Mouse (Mus musculus) forebrain, embryonic 13.5 days (tissue): ENCODE data around the gene Ino80. TPM values are rescaled to one million over a fixed set of nuclear protein-coding genes. Genes with fewer than 3 reads are reported as not detected.
A peak's percentile ranks its signal among the peaks of the same experiment; 100 is the strongest.

Source experiments
- ATAC-seq: fragments of 200-750 bp; cut with Nextera tagmentation; 2 replicates; pipeline ENCODE4 v1.8.0; 2017
- H3K27ac ChIP-seq: fragments of 300-500 bp; sonication (generic); 2 replicates; pipeline ENCODE4 v1.5.1; 2015; ENCODE audit warnings: inconsistent platforms, mild to moderate bottlenecking, moderate library complexity
- H3K27me3 ChIP-seq: fragments of 300-500 bp; sonication (generic); 2 replicates; pipeline ENCODE4 v1.6.1; 2015; ENCODE audit warnings: mild to moderate bottlenecking, inconsistent platforms
- H3K36me3 ChIP-seq: fragments of 300-500 bp; sonication (generic); 2 replicates; pipeline ENCODE4 v1.6.1; 2015; ENCODE audit warnings: mild to moderate bottlenecking, inconsistent platforms; ENCODE audit not compliant: poor library complexity, severe bottlenecking
- H3K4me1 ChIP-seq: fragments of 300-500 bp; sonication (generic); 2 replicates; pipeline ENCODE4 v1.6.1; 2015; ENCODE audit warnings: inconsistent platforms
- H3K4me2 ChIP-seq: fragments of 300-500 bp; sonication (generic); 2 replicates; pipeline ENCODE4 v1.6.1; 2015; ENCODE audit warnings: inconsistent platforms, mild to moderate bottlenecking, moderate library complexity
- H3K4me3 ChIP-seq: fragments of 300-500 bp; sonication (generic); 2 replicates; pipeline ENCODE4 v1.5.1; 2015; ENCODE audit warnings: mild to moderate bottlenecking, inconsistent platforms
- H3K9ac ChIP-seq: fragments of 300-500 bp; sonication (generic); 2 replicates; pipeline ENCODE4 v1.6.1; 2015; ENCODE audit warnings: mild to moderate bottlenecking, inconsistent platforms
- H3K9me3 ChIP-seq: fragments of 300-500 bp; sonication (generic); replicated peaks from 2 replicates; pipeline ENCODE4 v1.6.1; 2016; ENCODE audit warnings: inconsistent platforms
- WGBS: fragments of 180-500 bp; shearing (Covaris S2); methylation state at CpG from one replicate; pipeline ENCODE4 v1.1.7; 2015; 5-methylcytosine and 5-hydroxymethylcytosine counted together
- polyA plus RNA-seq: library from polyadenylated mRNA; unstranded; fragments of >200 nt; fragmentation: Nextera tagmentation; extraction: Ambion mirVana; gene quantifications from 2 replicates; pipeline ENCODE4 v1.2.1, GENCODE M21; 2015

Gene Ino80
- polyA plus RNA-seq, 1 experiment from 2014 or later = 4.1 TPM

DNA sequence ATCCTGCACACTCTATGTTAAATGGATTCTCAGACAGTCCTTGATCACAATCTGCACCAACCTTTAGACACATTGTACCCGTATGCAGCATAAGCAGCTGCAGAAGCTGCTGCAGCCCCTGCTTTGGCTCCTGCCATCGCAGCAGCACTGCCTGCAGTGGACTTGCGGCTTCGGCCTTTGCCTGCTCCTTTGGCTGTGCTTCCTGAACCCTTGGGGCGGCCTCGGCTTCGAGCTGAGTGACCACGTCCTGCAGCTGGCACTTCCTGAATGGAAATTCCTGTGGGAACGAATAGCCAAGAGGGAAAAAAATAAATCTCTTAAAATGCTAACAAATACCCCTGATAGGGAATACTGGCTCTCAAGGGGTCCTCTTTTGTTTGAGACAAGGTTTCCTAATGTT, 100.2 kb downstream of the Ino80 start:
- H3K4me1 ChIP-seq = no peaks in the 10 kb centered on the region
- H3K36me3 ChIP-seq = peaks cover 97% of the 10 kb centered on the region
- no peak overlapping the region for H3K4me2 ChIP-seq
- no peak overlapping the region for H3K4me3 ChIP-seq
- no peak overlapping the region for H3K9ac ChIP-seq
- H3K27me3 ChIP-seq = no peaks in the 10 kb centered on the region
- H3K27ac ChIP-seq = no peak overlapping the region
- no peak for ATAC-seq
- no peaks in the 10 kb centered on the region for H3K9me3 ChIP-seq
- WGBS = 82% methylated on average over 9 of the region's 9 CpGs

DNA sequence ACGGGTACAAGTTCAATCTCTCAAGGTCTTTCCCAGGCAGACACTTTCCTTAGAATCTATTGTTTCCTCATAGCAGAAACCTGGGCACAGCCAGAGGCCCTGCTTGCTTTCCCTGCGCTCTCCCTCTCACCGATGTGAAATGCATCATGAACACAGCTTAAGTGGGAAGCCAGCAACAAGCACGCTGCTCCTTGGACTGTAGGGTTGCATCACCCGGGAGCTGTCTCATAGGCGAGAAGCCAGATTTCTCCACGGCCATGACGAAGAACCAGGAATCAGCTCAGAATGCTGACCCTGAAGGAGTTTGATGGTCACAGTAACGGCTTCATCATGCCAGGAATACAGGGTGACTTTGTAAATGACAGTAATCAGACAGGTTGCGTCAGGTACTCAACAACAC, 107.4 kb downstream of the Ino80 start:
- H3K9ac ChIP-seq = no peak overlapping the region
- no peak for ATAC-seq
- WGBS = 95% methylated on average over 10 of the region's 10 CpGs
- H3K4me1 ChIP-seq = no peaks in the 10 kb centered on the region
- no peaks in the 10 kb centered on the region for H3K9me3 ChIP-seq
- H3K4me3 ChIP-seq = no peak overlapping the region
- H3K36me3 ChIP-seq = peaks cover 64% of the 10 kb centered on the region
- H3K27ac ChIP-seq = no peak overlapping the region
- no peaks in the 10 kb centered on the region for H3K27me3 ChIP-seq
- no peak overlapping the region for H3K4me2 ChIP-seq

DNA sequence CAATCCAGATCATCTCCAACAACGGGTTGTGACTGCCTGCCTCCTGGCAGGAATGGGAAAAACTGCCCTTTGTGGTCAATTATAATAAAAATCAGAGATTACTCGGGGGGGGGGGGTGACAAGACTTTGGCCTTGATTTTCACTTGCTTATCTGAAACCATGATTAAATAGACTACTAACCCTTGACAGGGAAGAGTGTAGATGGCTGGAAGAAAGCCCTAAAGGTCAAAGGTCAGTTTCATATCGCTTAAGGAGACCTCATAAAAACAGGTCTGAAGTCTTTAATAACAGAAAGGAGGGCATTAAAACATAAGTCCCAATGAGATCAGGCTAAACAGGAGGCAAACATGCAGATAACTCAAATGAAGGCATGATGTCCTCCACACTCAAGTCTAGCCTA, 110.1 kb downstream of the Ino80 start:
- no peaks in the 10 kb centered on the region for H3K9me3 ChIP-seq
- H3K36me3 ChIP-seq = peaks cover 37% of the 10 kb centered on the region
- WGBS = 70% methylated on average over 3 of the region's 3 CpGs
- H3K27me3 ChIP-seq = no peaks in the 10 kb centered on the region
- H3K9ac ChIP-seq = no peak overlapping the region
- H3K27ac ChIP-seq = no peak overlapping the region
- no peak for ATAC-seq
- H3K4me2 ChIP-seq = no peak overlapping the region
- H3K4me1 ChIP-seq = no peaks in the 10 kb centered on the region
- H3K4me3 ChIP-seq = no peak overlapping the region

DNA sequence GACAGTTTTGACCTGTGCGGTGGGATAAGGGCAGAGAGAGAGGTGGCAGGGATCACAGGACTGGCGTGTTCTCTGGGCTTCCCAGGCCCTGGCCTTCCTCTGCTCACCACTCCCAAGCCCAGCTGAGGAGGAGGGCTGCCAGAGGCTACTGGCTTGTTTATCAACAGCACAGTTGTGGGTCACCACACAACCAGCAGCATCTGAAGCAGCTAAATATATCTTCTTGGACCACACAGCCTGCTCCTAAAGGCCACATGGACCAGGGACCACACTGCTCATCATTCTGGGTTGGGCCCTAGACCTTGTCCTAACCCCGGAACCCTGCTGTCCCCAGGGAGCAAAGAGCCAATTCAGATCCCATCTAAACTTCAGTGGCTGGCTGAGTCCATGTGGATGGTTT, 112.5 kb downstream of the Ino80 start:
- H3K27ac ChIP-seq = no peak overlapping the region
- 97% methylated on average over 3 of the region's 3 CpGs for WGBS
- H3K36me3 ChIP-seq = peaks cover 26% of the 10 kb centered on the region
- H3K9ac ChIP-seq = no peak overlapping the region
- no peak for ATAC-seq
- no peak overlapping the region for H3K4me2 ChIP-seq
- H3K9me3 ChIP-seq = peaks cover 17% of the 10 kb centered on the region
- no peaks in the 10 kb centered on the region for H3K27me3 ChIP-seq
- no peaks in the 10 kb centered on the region for H3K4me1 ChIP-seq
- H3K4me3 ChIP-seq = no peak overlapping the region

DNA sequence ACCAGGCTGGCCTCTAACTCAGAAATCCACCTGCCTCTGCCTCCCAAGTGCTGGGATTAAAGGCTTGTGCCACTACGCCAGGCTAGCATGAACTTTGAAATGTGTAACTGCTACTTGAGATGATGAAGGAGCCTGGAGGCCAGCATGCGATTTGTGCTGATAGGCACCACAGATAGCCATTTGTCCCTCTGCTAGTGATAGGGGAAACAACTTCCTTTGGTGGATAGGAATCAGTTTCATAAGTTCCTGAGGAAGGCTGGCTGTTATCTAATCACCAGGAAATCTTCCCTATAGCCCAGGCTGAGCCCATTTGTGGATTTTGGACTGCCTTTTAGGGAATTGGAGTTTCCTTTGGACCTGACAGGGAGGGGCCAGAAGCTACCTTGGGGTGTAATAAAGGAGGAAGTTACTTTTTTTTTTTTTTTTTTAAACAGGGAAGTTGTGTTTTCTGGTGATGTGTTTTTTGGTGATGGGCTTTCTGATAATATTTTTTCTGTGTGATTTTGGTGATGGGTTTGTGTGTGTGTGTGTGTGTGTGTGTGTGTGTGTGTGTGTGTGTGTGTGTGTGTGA, 117.7 kb downstream of the Ino80 start:
- no peak for ATAC-seq
- Histone ChIP-seq H3K27me3 (no peaks in the 10 kb centered on the region), H3K36me3 (peaks cover 9% of the 10 kb centered on the region; the same call in 1 of the 2 replicates), H3K27ac (no peak overlapping the region), H3K9me3 (peaks cover 17% of the 10 kb centered on the region), H3K4me3 (no peak overlapping the region), H3K9ac (no peak overlapping the region), H3K4me2 (no peak overlapping the region), H3K4me1 (no peaks in the 10 kb centered on the region)
- WGBS = 90% methylated on average over 2 of the region's 2 CpGs

DNA sequence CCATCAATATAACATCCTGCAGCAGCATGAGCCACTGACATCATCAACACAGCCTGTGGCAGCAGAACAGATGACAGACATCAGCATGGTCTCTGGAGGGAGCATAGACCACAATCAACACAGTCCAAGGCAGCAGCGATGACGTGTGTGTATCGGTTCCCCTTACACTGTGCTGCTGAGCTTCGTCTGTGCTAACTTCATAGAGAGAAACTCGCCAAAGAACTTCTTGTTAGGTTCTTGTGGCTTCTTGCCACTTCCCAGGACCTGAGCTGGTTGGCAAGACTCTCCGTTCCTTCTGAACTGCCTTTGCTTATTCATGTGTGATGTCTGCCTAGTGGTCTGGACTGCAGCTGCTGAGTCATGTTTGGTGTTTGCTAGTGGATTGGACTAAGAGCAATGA, 119.2 kb downstream of the Ino80 start:
- WGBS = 91% methylated on average over 6 of the region's 6 CpGs
- Histone ChIP-seq H3K9ac (no peak overlapping the region), H3K4me1 (no peaks in the 10 kb centered on the region), H3K4me2 (no peak overlapping the region), H3K36me3 (peaks cover 9% of the 10 kb centered on the region; the same call in 1 of the 2 replicates), H3K27ac (no peak overlapping the region), H3K27me3 (peaks cover 7% of the 10 kb centered on the region), H3K4me3 (no peak overlapping the region), H3K9me3 (peaks cover 17% of the 10 kb centered on the region)
- ATAC-seq = no peak

DNA sequence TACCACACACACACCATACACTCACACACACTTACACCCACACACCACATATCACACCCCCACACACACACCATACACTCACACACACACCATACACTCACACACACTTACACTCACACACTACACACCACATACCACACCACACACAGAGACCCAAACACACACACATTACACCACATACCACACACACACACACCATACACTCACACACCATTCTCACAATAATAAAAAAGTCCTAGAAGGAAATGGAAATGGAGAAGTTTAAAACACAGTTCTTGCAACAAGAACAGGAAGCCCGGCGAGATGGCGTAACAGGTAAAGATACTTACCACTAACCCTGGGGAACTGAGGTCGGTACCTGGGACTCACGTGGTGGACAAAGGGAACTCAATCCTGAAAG, 120.7 kb downstream of the Ino80 start:
- Histone ChIP-seq H3K4me1 (no peaks in the 10 kb centered on the region), H3K4me3 (no peak overlapping the region), H3K9me3 (peaks cover 14% of the 10 kb centered on the region), H3K27ac (no peak overlapping the region), H3K36me3 (peaks cover 5% of the 10 kb centered on the region; the same call in 1 of the 2 replicates), H3K4me2 (no peak overlapping the region), H3K27me3 (peaks cover 10% of the 10 kb centered on the region), H3K9ac (no peak overlapping the region)
- WGBS = 90% methylated on average over 5 of the region's 5 CpGs
- ATAC-seq = no peak

DNA sequence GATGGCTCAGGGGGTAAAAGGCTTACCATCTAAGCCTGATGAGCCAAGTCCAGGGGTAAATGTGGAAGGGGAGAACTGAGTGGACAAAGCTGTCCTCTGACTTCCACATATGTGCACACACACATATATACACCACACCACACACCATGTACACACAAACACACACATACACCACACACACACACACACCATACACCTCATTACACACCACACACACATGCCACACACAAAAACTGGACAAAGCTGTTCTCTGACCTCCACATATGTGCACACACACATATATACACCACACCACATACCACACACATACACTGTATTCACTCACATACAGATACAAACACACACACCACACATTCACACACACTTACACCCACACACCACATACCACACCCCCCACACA, 121.2 kb downstream of the Ino80 start:
- Histone ChIP-seq H3K9me3 (peaks cover 9% of the 10 kb centered on the region), H3K4me3 (no peak overlapping the region), H3K27ac (no peak overlapping the region), H3K36me3 (no peaks in the 10 kb centered on the region; the same call in 1 of the 2 replicates), H3K4me1 (no peaks in the 10 kb centered on the region; the same call in 1 of the 2 replicates), H3K27me3 (peaks cover 15% of the 10 kb centered on the region), H3K4me2 (no peak overlapping the region), H3K9ac (no peak overlapping the region)
- ATAC-seq = no peak

DNA sequence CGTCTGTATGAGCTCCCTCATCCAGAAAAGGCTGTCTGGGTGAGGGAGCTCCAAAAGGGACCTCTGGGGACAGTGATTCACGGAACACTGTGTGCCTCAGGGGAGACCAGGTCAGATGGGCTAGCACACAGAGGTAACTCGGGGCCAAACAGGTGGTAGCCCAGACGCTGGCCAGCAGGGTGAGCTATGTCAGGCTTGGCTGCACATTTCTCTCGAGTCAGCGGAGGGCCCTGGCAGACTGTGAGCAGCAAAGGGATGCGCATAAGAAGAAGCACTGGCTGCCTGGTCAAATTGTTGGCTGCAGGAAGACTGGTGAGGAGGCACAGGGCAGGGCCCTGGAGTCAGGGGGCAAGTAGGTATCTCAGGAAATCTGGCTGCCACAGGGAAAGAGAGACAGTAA, 121.8 kb downstream of the Ino80 start:
- Histone ChIP-seq H3K27me3 (peaks cover 18% of the 10 kb centered on the region), H3K27ac (no peak overlapping the region), H3K4me2 (no peak overlapping the region), H3K9ac (no peak overlapping the region), H3K36me3 (no peaks in the 10 kb centered on the region), H3K4me1 (peaks cover 2% of the 10 kb centered on the region; the same call in 1 of the 2 replicates), H3K9me3 (peaks cover 2% of the 10 kb centered on the region), H3K4me3 (no peak overlapping the region)
- ATAC-seq = no peak
- 20% methylated on average over 7 of the region's 7 CpGs for WGBS

DNA sequence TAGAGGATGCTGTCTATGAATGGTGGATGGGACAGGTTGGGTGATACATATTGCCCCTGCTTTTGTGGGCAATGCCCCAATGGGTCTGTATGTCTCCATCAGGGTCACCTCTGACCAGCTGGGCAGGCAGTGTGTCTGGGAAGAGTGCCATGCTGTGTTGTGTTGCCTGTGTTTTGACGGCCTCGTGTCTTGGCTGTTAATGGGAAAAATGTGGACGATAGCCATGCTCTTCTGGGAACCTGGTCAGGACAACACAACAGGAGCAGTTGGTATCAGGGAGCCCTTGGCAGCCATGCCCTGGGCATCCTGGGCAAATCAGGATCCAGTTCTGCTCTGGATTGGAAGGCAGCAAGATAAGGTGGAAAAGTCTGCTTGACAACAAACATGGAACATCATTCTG, 122.4 kb downstream of the Ino80 start:
- Histone ChIP-seq H3K9me3 (no peaks in the 10 kb centered on the region), H3K27ac (no peak overlapping the region), H3K4me3 (no peak overlapping the region), H3K4me1 (peaks cover 7% of the 10 kb centered on the region; the same call in 1 of the 2 replicates), H3K4me2 (no peak overlapping the region), H3K9ac (no peak overlapping the region), H3K27me3 (peaks cover 24% of the 10 kb centered on the region), H3K36me3 (no peaks in the 10 kb centered on the region)
- WGBS = 81% methylated on average over 3 of the region's 3 CpGs
- ATAC-seq = no peak

DNA sequence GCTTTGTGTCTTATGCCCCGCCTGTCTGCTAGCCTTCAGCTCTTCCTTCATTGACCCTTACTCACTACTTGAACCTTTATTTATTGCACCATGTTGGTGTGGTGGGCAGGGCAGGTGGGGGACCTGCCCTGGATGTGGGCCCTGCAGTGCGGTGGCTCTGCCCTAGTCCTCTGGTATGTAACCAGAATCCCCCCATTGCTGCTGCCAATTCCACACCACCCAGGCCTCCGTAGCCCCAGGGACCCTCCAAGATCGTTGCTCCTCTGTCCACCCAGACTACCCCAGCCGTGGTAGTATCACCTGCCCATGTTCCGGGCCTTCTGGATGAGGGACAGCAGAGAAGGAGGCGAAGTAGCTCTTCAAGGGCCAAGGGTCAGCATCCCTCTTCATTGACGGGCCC, 123.8 kb downstream of the Ino80 start:
- Histone ChIP-seq H3K4me3 (no peak overlapping the region), H3K9ac (no peak overlapping the region), H3K27ac (no peak overlapping the region), H3K4me1 (peaks cover 8% of the 10 kb centered on the region; the same call in 1 of the 2 replicates), H3K4me2 (no peak overlapping the region), H3K9me3 (no peaks in the 10 kb centered on the region), H3K27me3 (peaks cover 32% of the 10 kb centered on the region), H3K36me3 (no peaks in the 10 kb centered on the region)
- ATAC-seq = no peak
- WGBS = 87% methylated on average over 8 of the region's 8 CpGs

DNA sequence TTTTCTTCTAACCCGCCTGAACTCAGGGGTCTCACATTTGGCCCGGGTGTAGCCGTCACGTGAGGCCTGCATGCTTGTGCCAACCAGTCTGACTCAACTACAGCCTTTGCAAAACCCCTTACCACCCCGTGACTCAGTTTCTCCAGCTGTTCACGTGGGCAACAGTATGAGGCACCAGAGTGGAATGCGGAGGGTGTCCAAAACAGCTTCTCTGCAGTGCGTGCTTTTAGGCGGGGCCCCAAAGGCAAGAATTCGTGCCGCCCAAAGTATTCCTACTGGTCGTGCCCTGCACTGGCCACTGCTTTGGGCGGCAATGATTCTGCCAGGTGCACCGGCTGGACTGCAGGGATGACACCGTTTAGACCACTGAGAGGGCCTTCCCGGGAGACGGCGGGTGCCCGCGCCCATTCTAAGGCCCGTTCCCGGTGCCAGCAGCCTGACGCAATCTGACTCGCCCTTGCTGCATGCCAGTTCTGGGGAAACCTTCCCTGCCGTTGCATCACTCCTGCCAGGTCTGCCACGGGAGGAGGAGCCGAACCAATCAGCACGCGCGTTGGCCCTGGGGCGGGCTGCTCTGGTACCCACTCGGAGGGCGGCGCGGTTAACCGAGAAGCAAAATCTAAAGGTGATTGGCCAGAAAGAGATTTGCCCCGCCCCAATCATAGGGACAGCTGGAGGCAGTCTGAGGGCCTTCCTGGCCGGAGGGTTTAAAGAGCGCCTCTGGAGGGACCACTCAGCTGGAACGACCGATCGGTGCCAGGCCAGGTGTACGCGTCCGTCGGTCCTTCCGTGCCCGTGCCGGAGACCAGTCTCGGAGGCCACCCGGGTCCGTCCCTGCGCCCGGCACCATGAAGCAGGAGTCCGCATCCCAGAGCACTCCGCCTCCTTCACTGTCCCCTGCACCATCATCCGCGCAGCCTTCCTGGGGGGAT, 126.7 kb downstream of the Ino80 start, which contains the start of gene Chac1:
TSS of gene Chac1 (plus strand) at position 675 of the 932 bp plus-strand sequence.
- Histone ChIP-seq H3K36me3 (no peaks in the 10 kb centered on the region), H3K27ac (no peak within 1 kb of the TSS), H3K4me3 (peak within 1 kb of the TSS; percentile 62), H3K9ac (peak within 1 kb of the TSS; percentile 72), H3K4me2 (peak within 1 kb of the TSS; percentile 92), H3K9me3 (no peaks in the 10 kb centered on the region), H3K27me3 (peaks cover 32% of the 10 kb centered on the region), H3K4me1 (peaks cover 8% of the 10 kb centered on the region; the same call in 1 of the 2 replicates)
- ATAC-seq = peak; percentile 99
- 5% methylated on average over 58 of the region's 58 CpGs for WGBS
